Mouse (Mus musculus) natural killer cell, adult 2 months (primary cell): ENCODE results near the gene Hps5.

ENCODE experiments used
- DNase-seq, 2 experiments: peaks; one replicate each; pipeline ENCODE4 v3.0.0; 2022; ENCODE audit warnings: low spot score in 2 of 2

Hps5 gene

GRCm38 (mm10) chr7:46738561-46739460, 57.1 kb downstream of the Hps5 start:
- no peak for DNase-seq

GRCm38 (mm10) chr7:46734983-46735382, 60.9 kb downstream of the Hps5 start:
- DNase-seq: no peak

- DNase-seq: no peak
These were observed 63.4 kb downstream of the Hps5 start, which contains the start of gene Saa4 for GRCm38 (mm10) chr7:46732458-46732857. Saa4 (minus strand) TSS chr7:46732603.

GRCm38 (mm10) chr7:46727584-46727983, 68.3 kb downstream of the Hps5 start:
- no peak for DNase-seq

- no peak for DNase-seq
These were observed 71.5 kb downstream of the Hps5 start for GRCm38 (mm10) chr7:46724396-46724795.

- no peak for DNase-seq
These were observed 72.0 kb downstream of the Hps5 start for GRCm38 (mm10) chr7:46723849-46724248.

GRCm38 (mm10) chr7:46723354-46723753, 72.5 kb downstream of the Hps5 start:
- no peak for DNase-seq

GRCm38 (mm10) chr7:46720460-46720859, 75.4 kb downstream of the Hps5 start:
- DNase-seq: no peak

GRCm38 (mm10) chr7:46719526-46719925, 76.3 kb downstream of the Hps5 start:
- DNase-seq: no peak

GRCm38 (mm10) chr7:46718591-46719270, 77.1 kb downstream of the Hps5 start:
- no peak for DNase-seq

- no peak for DNase-seq
These were observed 79.0 kb downstream of the Hps5 start for GRCm38 (mm10) chr7:46716897-46717296.

- no peak for DNase-seq
These were observed 80.3 kb downstream of the Hps5 start, which contains the start of gene Saa3 for GRCm38 (mm10) chr7:46715600-46715999. Saa3 (minus strand) TSS chr7:46715700.

GRCm38 (mm10) chr7:46714518-46714917, 81.3 kb downstream of the Hps5 start:
- DNase-seq: peak; percentile 58 to 72

GRCm38 (mm10) chr7:46712250-46712649, 83.6 kb downstream of the Hps5 start:
- DNase-seq: peak in 1 of 2 experiments; percentile 40
